Mouse (Mus musculus): Measurements from ENCODE around the gene Hist1h2ao. TPM values are rescaled to one million over a fixed set of nuclear protein-coding genes. Genes with fewer than 3 reads are reported as not detected.

The Hist1h2ao gene
- polyA plus RNA-seq, 1 experiment from 2014 or later: not detected

- WGBS: 75% methylated on average over 3 of the region's 3 CpGs
- no peak for ATAC-seq (ENCODE audit: insufficient number of reproducible peaks, insufficient read depth, low FRiP score, low TSS enrichment, low read depth)
- Histone ChIP-seq H3K4me3 (replicated peaks) (no peak overlapping the region), H3K27ac (no peak overlapping the region), H3K36me3 (no peaks in the 10 kb centered on the region), H3K9ac (replicated peaks) (no peak overlapping the region), H3K4me1 (replicated peaks) (no peaks in the 10 kb centered on the region), H3K27me3 (no peaks in the 10 kb centered on the region), H3K4me2 (no peak overlapping the region), H3K9me3 (no peaks in the 10 kb centered on the region)
Measured at GRCm38 (mm10) chr13:21852215-21852945, 42.1 kb downstream of the Hist1h2ao start.

DNA sequence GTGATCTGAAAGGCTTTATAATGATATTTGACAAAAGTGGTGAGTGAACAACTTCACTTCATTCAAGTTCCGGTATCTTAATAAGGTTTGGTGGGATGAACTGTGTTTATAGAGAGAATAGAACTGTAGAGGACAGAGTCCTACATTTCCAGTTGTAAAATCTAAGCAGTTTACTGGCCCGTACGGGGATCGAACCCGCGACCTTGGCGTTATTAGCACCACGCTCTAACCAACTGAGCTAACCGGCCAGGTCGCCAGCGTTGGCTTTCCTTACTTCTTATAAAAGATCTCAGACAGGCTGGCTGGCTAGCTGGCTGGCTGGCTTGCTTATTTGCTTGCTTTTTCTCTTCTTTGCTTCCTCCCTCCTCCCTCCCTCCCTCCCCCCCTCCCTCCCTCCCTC, 44.9 kb downstream of the Hist1h2ao start:
- peak overlapping the region; percentile 40 for H3K4me3 ChIP-seq (replicated peaks)
- no peaks in the 10 kb centered on the region for H3K9me3 ChIP-seq
- no peaks in the 10 kb centered on the region for H3K27me3 ChIP-seq
- no peak for ATAC-seq (ENCODE audit: insufficient number of reproducible peaks, insufficient read depth, low FRiP score, low TSS enrichment, low read depth)
- H3K27ac ChIP-seq: no peak overlapping the region
- H3K4me2 ChIP-seq: peak overlapping the region; percentile 55
- 2% methylated on average over 11 of the region's 11 CpGs for WGBS
- H3K9ac ChIP-seq (replicated peaks): no peak overlapping the region
- H3K4me1 ChIP-seq (replicated peaks): 0 out of 2 replicates have a peak, but pooled peaks cover 3% of the 10 kb centered on the region
- H3K36me3 ChIP-seq: no peaks in the 10 kb centered on the region

DNA sequence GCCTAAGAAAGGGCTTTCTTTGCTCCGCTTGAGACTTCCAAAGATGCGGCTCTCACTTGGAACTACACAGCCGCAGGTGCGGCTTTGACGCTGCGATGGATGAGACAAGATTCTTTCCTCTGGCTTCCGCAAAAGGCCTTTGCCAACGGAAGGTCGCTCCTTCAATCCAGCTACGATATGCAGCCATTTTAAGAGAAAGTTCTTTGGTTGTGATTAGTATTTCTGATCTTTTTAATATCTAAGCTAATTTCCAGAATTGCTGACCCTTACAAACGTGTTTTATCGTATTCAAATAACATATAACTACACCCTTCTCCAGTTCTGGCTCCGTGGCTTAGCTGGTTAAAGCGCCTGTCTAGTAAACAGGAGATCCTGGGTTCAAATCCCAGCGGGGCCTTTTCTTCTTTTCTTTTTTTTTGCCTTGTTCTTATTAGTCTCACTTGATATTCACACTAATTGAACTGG, 45.5 kb downstream of the Hist1h2ao start:
- Histone ChIP-seq H3K4me1 (replicated peaks) (0 out of 2 replicates have a peak, but pooled peaks cover 3% of the 10 kb centered on the region), H3K27me3 (no peaks in the 10 kb centered on the region), H3K4me2 (peak overlapping the region; percentile 55), H3K27ac (no peak overlapping the region), H3K9ac (replicated peaks) (no peak overlapping the region), H3K9me3 (no peaks in the 10 kb centered on the region), H3K36me3 (no peaks in the 10 kb centered on the region), H3K4me3 (replicated peaks) (peak overlapping the region; percentile 40)
- no peak for ATAC-seq (ENCODE audit: insufficient number of reproducible peaks, insufficient read depth, low FRiP score, low TSS enrichment, low read depth)
- 1% methylated on average over 15 of the region's 15 CpGs for WGBS

Small RNA genes within 50 kb of the gene (microRNA-seq; reads per million reads assigned to microRNA genes)
- gene Gm19658 (not detected), gene Gm44346 (not detected), gene Gm44466 (not detected)

Other genes with a start within 250 kb of the Hist1h2ao start
- not detected in 2 replicates for gene Olfr1364, start 228.7 kb upstream of the Hist1h2ao start, polyA plus RNA-seq (2016; fragmentation: Nextera tagmentation; extraction: Ambion mirVana)
- gene Olfr1362, start 196.4 kb upstream of the Hist1h2ao start, polyA plus RNA-seq (2016; fragmentation: Nextera tagmentation; extraction: Ambion mirVana): not detected in 2 replicates
- not detected in 2 replicates for gene Olfr11, start 167.9 kb upstream of the Hist1h2ao start, polyA plus RNA-seq (2016; fragmentation: Nextera tagmentation; extraction: Ambion mirVana)
- not detected in 2 replicates for gene Olfr1361, start 147.1 kb upstream of the Hist1h2ao start, polyA plus RNA-seq (2016; fragmentation: Nextera tagmentation; extraction: Ambion mirVana)
- gene Olfr1360, start 133.1 kb upstream of the Hist1h2ao start, polyA plus RNA-seq (2016; fragmentation: Nextera tagmentation; extraction: Ambion mirVana): not detected in 2 replicates
- gene Olfr1359, start 112.4 kb upstream of the Hist1h2ao start, polyA plus RNA-seq (2016; fragmentation: Nextera tagmentation; extraction: Ambion mirVana): not detected in 2 replicates
- gene Hist1h2bl, start 94.3 kb upstream of the Hist1h2ao start, polyA plus RNA-seq (2016; fragmentation: Nextera tagmentation; extraction: Ambion mirVana): 4.6 and 6.2 TPM in 2 replicates
- 55.1 and 62.4 TPM in 2 replicates for gene Hist1h2ai, start 94.0 kb upstream of the Hist1h2ao start, polyA plus RNA-seq (2016; fragmentation: Nextera tagmentation; extraction: Ambion mirVana)
- 16.0 and 36.8 TPM in 2 replicates for gene Hist1h3h, start 92.8 kb upstream of the Hist1h2ao start, polyA plus RNA-seq (2016; fragmentation: Nextera tagmentation; extraction: Ambion mirVana)
- gene Hist1h2bm, start 88.4 kb upstream of the Hist1h2ao start, polyA plus RNA-seq (2016; fragmentation: Nextera tagmentation; extraction: Ambion mirVana): 8.4 and 8.9 TPM in 2 replicates
- 0.88 and 0.99 TPM in 2 replicates for gene Hist1h4j, start 75.4 kb upstream of the Hist1h2ao start, polyA plus RNA-seq (2016; fragmentation: Nextera tagmentation; extraction: Ambion mirVana)
- gene Hist1h4k, start 60.0 kb upstream of the Hist1h2ao start, polyA plus RNA-seq (2016; fragmentation: Nextera tagmentation; extraction: Ambion mirVana): 5.4 and 11.3 TPM in 2 replicates
- 51.3 and 71.5 TPM in 2 replicates for gene Hist1h2ak, start 56.6 kb upstream of the Hist1h2ao start, polyA plus RNA-seq (2016; fragmentation: Nextera tagmentation; extraction: Ambion mirVana)
- 8.0 and 9.8 TPM in 2 replicates for gene Hist1h2bn, start 56.3 kb upstream of the Hist1h2ao start, polyA plus RNA-seq (2016; fragmentation: Nextera tagmentation; extraction: Ambion mirVana)
- gene Hist1h1b, start 29.8 kb upstream of the Hist1h2ao start, polyA plus RNA-seq (2016; fragmentation: Nextera tagmentation; extraction: Ambion mirVana): 40.4 and 49.4 TPM in 2 replicates
- 163 and 202 TPM in 2 replicates for gene Hist1h3i, start 27.1 kb upstream of the Hist1h2ao start, polyA plus RNA-seq (2016; fragmentation: Nextera tagmentation; extraction: Ambion mirVana)
- 16.8 and 19.0 TPM in 2 replicates for gene Hist1h2an, start 23.2 kb upstream of the Hist1h2ao start, polyA plus RNA-seq (2016; fragmentation: Nextera tagmentation; extraction: Ambion mirVana)
- gene Hist1h2bp, start 23.0 kb upstream of the Hist1h2ao start, polyA plus RNA-seq (2016; fragmentation: Nextera tagmentation; extraction: Ambion mirVana): 1.5 and 3.9 TPM in 2 replicates
- gene Hist1h2bq, start 268 bp upstream of the Hist1h2ao start, polyA plus RNA-seq (2016; fragmentation: Nextera tagmentation; extraction: Ambion mirVana): 36.6 and 45.0 TPM in 2 replicates
- gene Hist1h4m, start 1.3 kb downstream of the Hist1h2ao start, polyA plus RNA-seq (2016; fragmentation: Nextera tagmentation; extraction: Ambion mirVana): not detected in 2 replicates
- 21.2 and 21.3 TPM in 2 replicates for gene Hist1h4n, start 21.7 kb downstream of the Hist1h2ao start, polyA plus RNA-seq (2016; fragmentation: Nextera tagmentation; extraction: Ambion mirVana)
- gene Hist1h2ap, start 23.0 kb downstream of the Hist1h2ao start, polyA plus RNA-seq (2016; fragmentation: Nextera tagmentation; extraction: Ambion mirVana): 6,267 and 7,120 TPM in 2 replicates
- 38.6 and 46.0 TPM in 2 replicates for gene Hist1h2br, start 23.3 kb downstream of the Hist1h2ao start, polyA plus RNA-seq (2016; fragmentation: Nextera tagmentation; extraction: Ambion mirVana)
- 23.2 and 25.2 TPM in 2 replicates for gene Zfp184, start 134.6 kb downstream of the Hist1h2ao start, polyA plus RNA-seq (2016; fragmentation: Nextera tagmentation; extraction: Ambion mirVana)
- 0.30 and 0.32 TPM in 2 replicates for gene Pom121l2, start 170.7 kb downstream of the Hist1h2ao start, polyA plus RNA-seq (2016; fragmentation: Nextera tagmentation; extraction: Ambion mirVana)
- 1.2 TPM in 2 replicates for gene Prss16, start 199.3 kb downstream of the Hist1h2ao start, polyA plus RNA-seq (2016; fragmentation: Nextera tagmentation; extraction: Ambion mirVana)
- 24.8 and 50.4 TPM in 2 replicates for gene Hist1h2ah, start 225.1 kb downstream of the Hist1h2ao start, polyA plus RNA-seq (2016; fragmentation: Nextera tagmentation; extraction: Ambion mirVana)
- gene Hist1h2bk, start 225.4 kb downstream of the Hist1h2ao start, polyA plus RNA-seq (2016; fragmentation: Nextera tagmentation; extraction: Ambion mirVana): 21.0 and 25.9 TPM in 2 replicates
- 30.3 and 34.1 TPM in 2 replicates for gene Hist1h4i, start 230.9 kb downstream of the Hist1h2ao start, polyA plus RNA-seq (2016; fragmentation: Nextera tagmentation; extraction: Ambion mirVana)
- 119 and 120 TPM in 2 replicates for gene Hist1h2ag, start 232.5 kb downstream of the Hist1h2ao start, polyA plus RNA-seq (2016; fragmentation: Nextera tagmentation; extraction: Ambion mirVana)
- gene Hist1h2bj, start 232.7 kb downstream of the Hist1h2ao start, polyA plus RNA-seq (2016; fragmentation: Nextera tagmentation; extraction: Ambion mirVana): 26.1 and 28.8 TPM in 2 replicates

Measured in limb, embryonic 12.5 days (tissue).